Mouse (Mus musculus) megakaryocyte-erythroid progenitor cell, adult 5-6 weeks (primary cell): ENCODE data around the gene Zfp747. TPM values are rescaled to one million over a fixed set of nuclear protein-coding genes. Genes with fewer than 3 reads are reported as not detected.
"Not testable (repeated sequence)": the region's sequence is repeated elsewhere in the genome, so short reads cannot be mapped to it uniquely, and the experiment has no call there.

Source experiments
- ATAC-seq: replicated peaks from 2 replicates; pipeline ENCODE4 v1.8.0; 2016; ENCODE audit warnings: mild to moderate bottlenecking, inconsistent platforms; ENCODE audit not compliant: severe bottlenecking, poor library complexity, low FRiP score, low TSS enrichment
- total RNA-seq, 2 experiments: library from RNA; stranded (forward) in 1 of 2; stranded (reverse) in 1 of 2; fragments of 200-1000, 215-1000 nt in 1 of 2; fragments of >200 nt in 1 of 2; fragmentation: Nextera tagmentation in 1 of 2; gene quantifications; 2 replicates each; pipeline ENCODE4 v1.2.3; 2014 to 2017

The Zfp747 gene
- total RNA-seq (2014; fragmentation: Nextera tagmentation) (7.7 and 8.3 TPM in 2 replicates), total RNA-seq (2017) (4.0 and 10.9 TPM in 2 replicates)

DNA sequence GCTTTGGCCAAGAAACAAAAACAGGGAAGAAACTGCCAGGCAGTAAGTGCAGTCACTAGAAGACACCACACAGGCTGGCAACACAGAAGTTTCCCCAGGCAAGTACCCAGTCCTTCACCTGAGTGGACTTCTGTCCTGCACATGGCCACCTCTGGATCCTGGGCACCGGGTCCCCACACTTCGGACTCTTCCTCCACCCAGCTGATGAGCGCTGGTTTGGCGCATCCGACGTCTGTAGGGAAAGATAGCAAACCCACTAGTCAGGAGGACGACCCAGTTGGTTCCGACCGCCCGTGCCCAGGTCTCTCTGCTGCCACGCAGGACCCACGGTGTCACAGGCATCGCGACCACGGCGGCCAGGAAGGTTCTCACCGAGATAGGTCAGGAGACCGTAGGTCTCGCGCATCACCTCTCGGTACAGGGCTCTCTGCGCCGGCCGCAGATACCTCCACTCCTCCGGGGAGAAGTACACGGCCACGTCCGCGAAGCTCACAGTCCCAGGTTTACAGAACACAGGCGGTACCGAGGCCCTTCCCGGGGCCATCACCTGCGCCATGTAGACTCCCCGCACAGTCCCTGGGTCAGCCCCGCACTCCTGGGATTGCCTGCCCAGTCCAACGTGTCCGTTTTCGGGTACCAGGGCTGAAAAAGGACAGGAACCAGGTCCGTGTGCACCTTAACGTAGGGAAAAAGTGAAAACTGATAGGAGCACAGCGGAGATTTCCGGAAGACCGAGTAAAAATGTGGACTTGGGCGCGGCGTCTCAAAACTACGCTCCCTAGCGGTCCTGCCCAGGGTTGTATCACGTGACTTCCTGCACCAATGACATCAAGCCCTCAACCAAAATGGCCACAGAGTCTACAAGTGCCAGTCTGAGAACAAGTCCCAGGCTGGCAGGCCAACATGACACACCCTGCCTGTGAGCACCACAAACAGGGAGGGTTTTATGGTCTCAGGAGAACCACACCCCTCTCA, at the start of gene Zfp747:
Gene Zfp747, minus strand, starts transcription at position 780 of the 975 bp plus-strand sequence.
- peak; percentile 95 for ATAC-seq

- ATAC-seq, result no peak
These were observed 49.4 kb upstream of the Zfp747 start for GRCm38 (mm10) chr7:127425291-127425690.

DNA sequence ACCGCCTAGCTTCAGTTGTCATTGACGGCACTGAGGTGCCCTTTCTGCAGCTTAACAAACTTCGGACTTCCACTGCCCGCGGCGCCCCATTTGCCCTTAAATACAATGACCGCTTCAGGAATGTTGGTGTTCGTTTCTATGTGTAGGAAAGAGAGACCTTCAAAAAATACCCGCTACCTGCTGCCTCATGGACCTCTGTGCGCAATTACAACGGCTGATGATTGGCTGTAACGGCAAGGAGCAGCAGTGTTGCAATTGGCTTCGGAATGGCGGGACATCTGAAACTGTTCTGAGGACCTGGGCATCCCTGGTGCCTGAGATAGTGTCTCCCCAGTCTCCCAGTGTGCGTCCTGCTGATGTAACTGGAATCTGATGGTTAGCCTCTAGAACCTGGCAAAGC, 46.4 kb upstream of the Zfp747 start:
- peak; percentile 58 for ATAC-seq

DNA sequence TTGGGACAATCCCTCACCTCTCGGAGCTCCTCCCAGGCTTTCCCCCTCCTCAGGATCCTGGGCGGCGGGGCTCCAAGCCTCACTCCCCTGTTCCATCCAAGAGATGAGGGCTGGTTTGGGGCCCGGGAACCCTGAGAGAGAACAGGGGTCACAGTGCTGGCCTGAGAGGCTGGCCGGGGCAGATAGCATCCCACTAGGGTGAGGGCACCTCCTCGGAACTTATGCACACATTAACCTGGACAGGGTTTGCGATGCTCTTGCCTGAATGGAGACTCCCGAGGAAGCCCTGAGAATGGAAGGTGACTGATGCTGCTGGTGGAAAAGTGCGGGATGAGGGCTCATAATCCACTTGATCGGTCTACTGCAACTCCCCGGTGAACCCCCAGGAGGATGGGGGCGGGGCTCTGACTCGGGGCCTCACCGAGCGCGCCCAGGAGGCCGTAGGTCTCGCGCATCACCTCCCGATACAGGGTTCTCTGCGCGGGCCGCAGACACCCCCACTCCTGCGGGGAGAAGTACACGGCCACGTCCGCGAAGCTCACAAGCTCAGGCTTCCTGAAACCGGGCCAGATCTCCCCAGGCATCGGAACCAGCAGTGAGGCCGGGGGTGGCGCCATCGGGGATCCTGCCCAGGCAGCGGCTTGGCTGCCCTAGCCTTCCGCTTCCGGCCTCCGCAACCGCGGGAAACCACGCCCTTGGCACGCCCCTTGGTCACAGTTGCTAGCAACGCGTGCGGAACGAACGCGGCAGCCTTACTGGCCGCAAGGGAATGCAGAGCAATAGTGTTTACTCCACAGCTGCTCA, 45.7 kb upstream of the Zfp747 start, which contains the start of gene Zfp688:
Gene Zfp688, minus strand, starts transcription at position 681 of the 804 bp plus-strand sequence.
- ATAC-seq, result peak; percentile 95

DNA sequence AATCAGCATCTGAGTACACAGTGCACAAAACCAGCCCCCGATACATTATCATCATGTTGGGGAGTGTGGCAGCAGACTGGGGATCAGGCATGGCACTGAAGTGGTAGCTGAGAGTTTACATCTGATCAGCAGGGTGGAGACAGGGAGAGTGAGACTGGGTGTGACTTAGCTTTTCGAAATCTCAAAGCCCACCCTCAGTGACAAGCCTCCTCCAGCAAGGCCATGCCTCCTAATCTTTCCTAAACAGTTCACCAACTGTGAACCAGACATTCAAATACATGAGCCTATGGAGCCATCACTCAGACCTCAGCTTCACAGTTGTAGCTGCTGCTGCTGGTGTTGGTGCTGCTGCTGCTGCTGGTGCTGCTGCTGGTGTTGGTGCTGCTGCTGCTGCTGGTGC, 35.6 kb upstream of the Zfp747 start:
- ATAC-seq, result peak; percentile 55; the same call in 1 of the 2 replicates

DNA sequence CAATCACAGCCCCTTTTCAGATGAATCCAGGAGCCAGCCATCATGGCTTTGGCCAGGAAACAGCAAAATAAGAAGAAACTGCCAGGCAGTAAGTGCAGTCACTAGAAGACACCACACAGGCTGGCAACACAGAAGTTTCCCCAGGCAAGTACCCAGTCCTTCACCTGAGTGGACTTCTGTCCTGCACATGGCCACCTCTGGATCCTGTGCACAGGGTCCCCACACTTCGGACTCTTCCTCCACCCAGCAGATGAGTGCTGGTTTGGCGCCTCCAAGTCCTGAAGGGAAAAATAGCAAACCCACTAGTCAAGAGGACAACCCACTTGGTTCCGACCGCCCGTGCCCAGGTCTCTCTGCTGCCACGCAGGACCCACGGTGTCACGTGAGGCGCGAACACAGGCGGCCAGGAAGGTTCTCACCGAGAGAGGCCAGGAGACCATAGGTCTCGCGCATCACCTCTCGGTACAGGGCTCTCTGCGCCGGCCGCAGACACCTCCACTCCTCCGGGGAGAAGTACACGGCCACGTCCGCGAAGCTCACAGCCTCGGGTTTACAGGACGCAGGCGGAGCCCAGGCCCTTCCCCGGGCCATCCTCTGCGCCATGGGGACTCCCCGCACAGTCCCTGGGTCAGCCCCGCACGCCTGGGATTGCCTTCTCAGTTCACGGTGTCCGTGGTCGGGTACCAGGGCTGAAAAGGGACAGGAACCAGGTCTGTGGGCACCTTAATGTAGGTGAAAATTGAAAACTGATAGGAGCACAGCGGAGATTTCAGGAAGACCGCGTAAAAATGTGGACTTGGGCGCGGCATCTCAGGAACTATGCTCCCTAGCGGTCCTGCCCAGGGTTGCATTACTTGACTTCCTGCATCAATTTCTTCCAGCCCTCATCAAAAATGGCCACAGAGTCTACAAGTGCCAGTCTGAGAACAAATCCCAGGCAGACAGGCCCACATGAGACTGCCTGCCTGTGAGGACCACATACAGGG, 30.4 kb upstream of the Zfp747 start, which contains the start of gene Zfp764:
Gene Zfp764, minus strand, starts transcription at position 821 of the 986 bp plus-strand sequence.
- peak; percentile 83 for ATAC-seq

GRCm38 (mm10) chr7:127404101-127404500, 28.3 kb upstream of the Zfp747 start:
- ATAC-seq, result not testable (repeated sequence)

DNA sequence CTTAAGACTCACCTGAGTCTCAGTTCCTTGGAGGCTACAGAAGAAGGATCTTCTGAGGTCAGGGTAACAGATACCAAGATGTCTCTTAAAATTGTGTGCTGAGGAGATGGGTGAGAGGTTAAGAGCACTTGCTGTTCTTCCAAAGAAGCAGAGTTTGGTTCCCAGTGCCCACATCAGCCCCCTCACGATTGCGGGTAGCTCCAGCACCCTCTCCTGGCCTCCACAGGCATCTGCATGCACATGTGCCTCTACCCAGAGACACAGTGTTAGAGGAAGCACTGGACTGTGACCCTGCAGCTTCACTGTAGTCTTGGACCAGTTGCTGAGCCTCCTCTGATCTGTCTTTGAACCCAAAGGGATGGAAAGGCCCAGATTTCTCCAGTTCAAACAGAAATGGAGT, 27.1 kb upstream of the Zfp747 start:
- ATAC-seq, result peak; percentile 58; the same call in 1 of the 2 replicates

DNA sequence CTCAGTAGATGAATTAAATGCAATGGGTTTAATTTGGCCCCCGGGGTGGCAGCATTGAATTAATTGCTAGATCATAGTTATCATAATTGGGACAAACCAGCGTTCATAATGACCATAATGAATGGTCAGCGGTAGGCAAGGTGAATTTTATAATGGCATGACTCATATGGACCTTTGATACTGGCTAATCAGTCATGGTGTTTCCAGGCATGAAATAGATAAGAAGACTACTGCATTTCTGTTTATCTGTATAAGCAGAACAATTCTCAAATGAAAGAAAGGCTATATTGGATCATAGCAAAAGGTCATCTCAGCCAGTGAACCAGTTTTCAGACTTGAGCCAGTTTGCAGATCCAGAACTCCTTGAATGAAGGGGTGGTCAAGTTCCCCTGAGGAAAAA, 24.5 kb upstream of the Zfp747 start:
- no peak for ATAC-seq

DNA sequence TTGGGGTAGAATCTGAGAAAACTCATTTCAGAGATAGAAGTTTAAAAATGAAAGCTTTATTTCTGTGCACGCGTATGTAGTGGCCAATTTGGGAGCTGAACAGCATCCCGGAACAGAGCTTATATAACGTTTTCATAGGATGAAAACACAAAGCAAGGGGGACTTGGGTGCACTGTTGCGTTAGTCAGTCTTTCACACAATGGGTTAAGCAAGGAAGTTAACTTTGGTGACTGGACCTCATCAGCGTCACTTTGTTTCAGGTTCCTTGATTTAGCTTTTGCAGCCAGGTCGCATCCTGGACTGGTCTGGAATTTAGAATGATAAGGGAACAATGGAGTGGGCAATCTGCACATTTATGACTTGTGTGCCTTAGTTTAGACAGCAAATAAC, 18.1 kb upstream of the Zfp747 start:
- no peak for ATAC-seq

DNA sequence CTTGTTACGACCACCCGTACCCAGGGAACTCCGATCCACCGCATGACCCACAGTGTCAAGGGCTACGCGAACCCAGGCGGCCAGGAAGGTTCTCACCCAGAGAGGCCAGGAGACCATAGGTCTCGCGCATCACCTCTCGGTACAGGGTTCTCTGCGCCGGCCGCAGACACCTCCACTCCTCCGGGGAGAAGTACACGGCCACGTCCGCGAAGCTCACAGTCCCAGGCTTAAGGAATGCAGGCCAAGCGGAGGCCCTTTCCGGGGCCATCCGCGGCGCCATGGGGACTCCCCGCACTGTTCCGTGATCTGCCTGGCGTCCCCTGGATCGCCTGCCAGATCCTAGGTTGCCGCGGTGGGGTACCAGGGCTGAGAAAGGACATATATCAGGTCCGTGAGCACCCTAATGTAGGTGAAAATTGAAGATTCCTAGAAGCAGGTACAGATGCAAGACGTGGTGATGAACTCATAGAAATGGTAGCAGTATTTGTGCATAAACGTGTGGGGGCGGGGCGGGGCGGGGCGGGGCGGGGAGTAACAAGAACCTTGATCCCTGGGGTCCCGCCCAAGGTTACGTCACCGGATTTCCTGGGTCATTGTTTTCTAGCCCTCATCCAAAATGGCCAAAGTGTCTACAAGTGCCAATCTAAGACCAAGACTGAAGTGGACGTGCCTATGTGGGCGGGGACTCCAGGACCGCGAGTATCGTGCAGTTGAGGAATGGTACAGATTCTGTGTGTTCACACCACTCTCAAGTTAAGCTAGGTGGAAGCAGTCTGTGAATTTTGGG, 17.5 kb upstream of the Zfp747 start, which contains the start of gene E430018J23Rik:
Gene E430018J23Rik, minus strand, starts transcription at position 473 of the 787 bp plus-strand sequence.
- peak; percentile 92 for ATAC-seq

DNA sequence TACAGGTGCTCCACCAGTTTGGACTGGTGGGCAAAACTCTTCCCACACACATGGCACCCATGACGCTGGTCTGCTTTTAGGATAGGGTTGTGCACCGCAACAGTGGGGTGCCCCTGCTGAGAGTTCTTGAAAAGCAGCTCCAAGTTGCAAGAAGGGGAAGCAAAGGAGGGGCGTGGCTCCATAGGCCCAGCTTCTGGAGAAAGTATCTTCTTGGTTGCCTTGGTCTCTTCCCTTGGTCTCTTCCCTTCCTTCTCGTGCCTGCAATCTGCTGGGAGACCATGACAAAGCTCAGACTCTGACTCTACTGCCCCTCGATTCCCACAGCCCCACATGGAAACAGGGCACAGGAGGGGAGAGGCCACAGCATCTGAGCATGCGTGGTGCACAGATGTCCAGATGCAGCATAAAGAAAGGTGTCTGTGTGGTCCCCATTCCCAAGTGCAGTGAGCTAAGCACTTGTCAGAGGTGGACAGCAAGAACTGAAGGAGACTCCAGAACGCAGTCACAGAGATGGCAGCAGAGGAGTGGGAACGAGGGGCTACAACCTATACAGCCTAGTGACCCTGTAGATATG, 16.5 kb upstream of the Zfp747 start:
- ATAC-seq, result no peak

DNA sequence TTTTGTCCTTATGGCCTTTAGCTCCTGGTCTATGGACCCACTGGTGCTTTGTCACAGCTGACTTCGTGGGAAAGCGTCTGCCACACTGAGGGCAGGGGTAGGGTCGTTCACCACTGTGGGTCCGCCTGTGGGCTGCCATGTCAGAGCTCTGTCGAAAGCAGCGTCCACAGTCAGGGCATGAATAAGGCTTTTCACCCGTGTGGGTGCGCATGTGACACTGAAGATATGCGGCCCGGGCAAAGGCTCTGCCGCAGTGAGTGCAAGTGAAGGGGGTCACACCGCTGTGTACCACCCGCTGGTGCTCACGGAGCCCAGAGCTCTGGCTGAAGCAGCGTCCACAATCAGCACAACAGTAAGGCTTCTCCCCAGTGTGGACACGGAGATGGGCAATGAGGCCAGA, 15.7 kb upstream of the Zfp747 start:
- ATAC-seq, result no peak

GRCm38 (mm10) chr7:127390306-127390705, 14.5 kb upstream of the Zfp747 start:
- ATAC-seq, result no peak

GRCm38 (mm10) chr7:127388201-127388600, 12.4 kb upstream of the Zfp747 start:
- not testable (repeated sequence) for ATAC-seq

GRCm38 (mm10) chr7:127386641-127387392, 11.0 kb upstream of the Zfp747 start, which contains the start of gene 9130019O22Rik:
9130019O22Rik (minus strand) TSS chr7:127387166.
- ATAC-seq, result peak; percentile 83

- not testable (repeated sequence) for ATAC-seq
These were observed 9.7 kb upstream of the Zfp747 start for GRCm38 (mm10) chr7:127385560-127385959.
